Mouse (Mus musculus): ENCODE measurements around the gene Sugp2.

The Sugp2 gene

DNA sequence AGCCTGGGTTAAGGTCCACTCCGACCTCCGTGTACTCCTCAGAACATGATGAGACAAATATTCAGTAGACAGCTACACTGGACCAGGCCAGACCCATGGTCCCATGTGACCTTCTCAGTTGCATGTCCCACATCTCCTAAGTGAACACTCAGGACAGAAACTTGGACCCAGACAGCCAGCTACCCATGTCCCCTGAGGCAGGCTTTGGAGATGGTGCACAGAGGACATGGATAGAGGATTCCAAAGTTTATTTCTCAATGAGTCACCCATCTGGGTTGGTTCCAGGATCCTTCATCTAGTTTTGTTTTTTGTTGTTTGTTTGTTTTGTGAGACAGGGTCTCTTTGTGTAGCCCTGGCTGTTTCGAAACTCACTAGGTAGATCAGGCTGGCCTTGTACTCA, 13.1 kb upstream of the Sugp2 start:
- DNase-seq (ENCODE audit: low read depth), result no peak

DNA sequence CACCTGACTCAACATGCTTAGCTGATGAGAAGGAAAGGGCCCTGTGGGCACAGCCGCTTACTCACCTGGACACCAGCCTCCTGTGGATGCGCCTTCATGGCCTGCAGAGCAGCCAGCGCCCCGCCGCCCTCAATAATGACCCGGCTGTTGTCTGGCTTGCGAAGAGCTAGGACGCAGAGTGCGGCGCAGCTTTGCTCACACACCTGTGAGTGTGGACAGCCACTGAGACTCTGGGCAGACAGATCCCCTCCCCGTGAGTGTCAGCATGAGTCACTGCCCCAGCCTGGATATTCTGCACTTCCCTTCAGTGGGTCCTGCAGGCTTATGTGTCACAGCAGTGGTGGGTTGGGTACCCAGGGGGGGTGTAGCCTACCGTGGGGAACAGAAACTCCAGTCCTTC, 12.0 kb upstream of the Sugp2 start:
- DNase-seq (ENCODE audit: low read depth), result no peak

DNA sequence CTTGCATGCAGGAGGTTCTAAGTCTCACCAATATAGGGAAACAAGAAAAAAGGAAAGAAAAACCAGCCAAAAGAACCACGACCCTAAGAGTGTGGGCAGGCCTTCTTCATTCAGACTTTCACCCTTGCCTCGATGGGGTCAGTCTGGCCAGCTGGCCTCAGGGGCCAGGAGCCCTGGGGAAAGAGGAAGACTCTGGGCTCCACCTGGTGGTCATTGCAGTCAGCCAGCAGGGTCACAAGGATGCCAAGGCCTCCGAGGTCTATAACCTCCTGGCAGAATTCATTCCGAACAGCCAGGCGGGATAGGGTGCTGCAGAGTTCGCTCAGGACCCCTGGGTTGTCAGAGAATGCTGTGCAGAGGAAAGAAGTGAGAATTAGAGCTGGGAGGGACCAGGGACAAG, 10.7 kb upstream of the Sugp2 start:
- peak; percentile 26 for DNase-seq (ENCODE audit: low read depth)

DNA sequence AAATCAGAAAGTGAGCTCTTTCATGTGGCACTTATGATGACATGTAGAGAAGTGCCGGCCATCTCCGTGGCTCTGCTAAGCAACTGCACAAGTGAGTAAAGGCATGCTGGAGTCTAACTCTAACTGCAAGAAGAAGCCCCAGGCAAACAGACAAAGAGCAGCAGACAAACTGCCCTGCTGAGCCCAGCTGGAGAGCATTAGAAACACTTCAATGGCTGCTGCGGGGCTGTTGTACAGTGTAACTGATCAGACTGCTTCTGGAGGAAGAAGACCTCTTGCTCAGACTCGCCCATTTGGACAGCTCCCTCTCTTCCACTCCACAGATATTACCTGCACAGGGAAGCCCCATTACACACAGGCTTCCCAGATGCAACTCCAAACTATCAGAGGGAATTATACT, 6.0 kb upstream of the Sugp2 start:
- DNase-seq (ENCODE audit: low read depth), result no peak

DNA sequence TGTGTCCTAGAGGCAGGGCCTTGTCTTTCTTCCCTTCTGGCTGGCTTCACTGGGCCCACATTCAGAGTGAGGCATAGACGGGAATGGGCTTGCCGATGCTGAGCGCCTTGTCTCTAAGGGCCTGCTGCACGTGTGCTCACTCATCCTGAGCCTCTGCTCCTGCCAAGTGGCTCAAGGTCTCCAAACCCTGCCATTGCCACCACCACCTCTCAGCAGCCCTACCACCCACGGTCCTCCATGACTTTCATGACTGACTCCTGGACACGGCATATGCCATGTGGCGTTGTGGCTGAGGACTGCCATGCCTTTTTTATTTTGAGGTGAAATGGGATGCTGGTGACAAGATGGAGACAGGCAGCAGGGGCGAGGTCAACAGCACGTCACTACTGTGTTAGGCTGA, 3.2 kb upstream of the Sugp2 start:
- DNase-seq (ENCODE audit: low read depth), result no peak

DNA sequence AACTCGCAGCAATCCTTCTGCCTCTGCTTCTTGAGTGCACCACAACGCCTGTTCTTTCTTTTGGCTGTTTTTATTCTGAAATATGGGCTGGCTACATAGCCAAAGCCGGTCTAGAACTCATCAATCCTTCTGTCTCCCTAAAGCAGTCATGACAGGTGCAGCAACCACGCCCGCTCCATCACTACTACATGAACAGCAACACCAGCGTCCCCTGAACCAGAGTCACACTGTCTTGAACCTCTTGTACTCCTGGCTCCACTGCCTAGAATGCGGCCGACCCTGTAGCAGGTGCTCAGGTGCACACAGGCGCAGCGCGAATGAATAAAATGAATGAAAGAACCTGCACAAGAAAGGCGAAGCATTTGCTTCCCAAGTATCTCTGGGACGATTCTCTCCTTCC, 420 bp upstream of the Sugp2 start:
- DNase-seq (ENCODE audit: low read depth), result no peak

DNA sequence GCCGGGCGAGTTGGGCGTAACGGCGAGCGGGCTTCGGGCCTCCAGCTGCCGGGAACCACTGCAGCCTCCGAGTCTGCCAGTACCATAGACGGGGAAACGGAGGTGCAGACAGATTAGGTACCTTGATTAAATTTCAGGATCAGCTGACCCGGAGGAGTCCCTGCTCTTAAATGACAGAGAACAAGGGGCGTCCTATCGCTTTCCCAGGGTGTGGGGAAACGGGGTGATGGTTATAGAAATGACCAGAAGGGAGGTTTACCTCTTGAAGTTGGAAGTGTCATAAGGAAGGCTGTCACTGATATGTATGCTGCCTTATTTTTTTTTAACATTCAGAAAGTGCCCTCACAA, 729 bp downstream of the Sugp2 start:
- DNase-seq (ENCODE audit: low read depth), result no peak

DNA sequence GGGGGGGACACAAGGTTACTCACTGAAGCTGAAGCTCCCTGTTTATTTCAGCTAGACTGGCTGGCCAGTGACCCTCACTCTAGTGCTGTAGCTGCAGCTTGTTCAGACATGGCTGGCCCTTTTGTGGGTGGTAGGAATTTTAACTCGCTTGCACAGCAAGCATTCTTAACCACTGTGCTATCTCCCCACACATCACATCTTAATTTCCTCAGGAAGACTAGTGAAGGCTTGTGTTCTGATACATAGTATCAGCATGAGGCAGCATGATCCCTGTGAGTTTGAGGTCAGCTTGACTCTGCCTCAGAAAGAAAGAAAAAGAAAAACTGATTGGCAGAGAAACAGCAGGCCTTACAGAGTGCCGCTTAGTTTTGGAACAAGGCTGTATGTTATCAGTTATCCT, 3.8 kb downstream of the Sugp2 start:
- DNase-seq (ENCODE audit: low read depth), result peak; percentile 96

DNA sequence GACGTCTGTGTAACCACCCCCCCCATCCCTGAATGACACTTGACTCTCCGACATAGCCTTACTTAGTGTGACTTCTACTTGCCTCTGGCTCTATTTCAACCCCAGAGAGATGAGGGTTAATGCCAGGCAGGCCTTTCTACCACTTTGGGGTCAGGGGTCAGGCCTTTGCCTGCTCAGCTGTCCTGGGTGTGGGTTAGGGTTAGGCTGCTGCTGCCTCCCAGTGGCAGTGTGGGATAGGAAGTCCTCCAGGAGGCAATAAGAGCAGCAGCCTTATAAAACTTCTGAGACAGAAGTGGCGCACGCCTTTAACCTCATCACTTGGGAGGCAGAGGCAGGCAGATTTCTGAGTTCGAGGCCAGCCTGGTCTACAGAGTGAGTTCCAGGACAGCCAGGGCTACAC, 6.6 kb downstream of the Sugp2 start:
- peak; percentile 43 for DNase-seq (ENCODE audit: low read depth)

DNA sequence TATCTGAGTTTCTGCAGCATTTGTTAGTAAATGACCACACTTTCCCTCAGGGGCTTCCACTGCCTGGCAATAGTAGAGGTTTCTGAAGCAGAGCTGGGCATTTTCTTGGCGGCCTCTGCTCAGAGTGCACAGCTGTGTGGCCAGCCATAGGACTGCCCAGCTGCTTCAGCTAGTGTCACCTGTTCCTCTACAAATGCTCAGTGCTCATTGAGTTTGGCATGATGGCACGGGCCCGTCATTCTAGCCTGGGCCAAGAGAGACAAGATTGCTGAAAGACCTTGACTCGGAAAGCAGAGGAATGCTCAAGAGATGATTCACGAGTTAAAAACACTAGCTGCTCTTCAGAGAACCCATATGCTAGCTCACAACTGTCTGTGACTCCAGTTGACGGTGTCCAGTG, 12.6 kb downstream of the Sugp2 start:
- no peak for DNase-seq (ENCODE audit: low read depth)

DNA sequence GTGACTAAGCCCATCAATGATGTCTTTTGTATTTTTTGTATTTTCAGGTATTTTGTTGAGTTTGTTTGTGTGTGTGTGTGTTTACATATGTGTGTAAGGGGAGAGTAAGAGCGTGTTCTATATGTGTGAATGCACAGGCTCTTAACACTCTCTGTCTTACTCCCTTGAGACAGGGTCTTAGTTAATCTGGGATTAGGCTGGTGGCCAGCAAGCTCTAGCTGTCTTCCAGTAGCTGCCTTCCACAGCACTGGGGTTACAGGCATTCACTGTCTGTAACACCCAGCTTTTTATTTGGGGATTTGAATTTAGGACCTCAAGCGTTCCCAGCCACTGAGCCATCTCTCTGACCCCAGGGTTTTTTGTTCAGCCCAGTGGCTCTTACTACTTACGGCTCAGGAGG, 13.8 kb downstream of the Sugp2 start:
- DNase-seq (ENCODE audit: low read depth), result no peak

DNA sequence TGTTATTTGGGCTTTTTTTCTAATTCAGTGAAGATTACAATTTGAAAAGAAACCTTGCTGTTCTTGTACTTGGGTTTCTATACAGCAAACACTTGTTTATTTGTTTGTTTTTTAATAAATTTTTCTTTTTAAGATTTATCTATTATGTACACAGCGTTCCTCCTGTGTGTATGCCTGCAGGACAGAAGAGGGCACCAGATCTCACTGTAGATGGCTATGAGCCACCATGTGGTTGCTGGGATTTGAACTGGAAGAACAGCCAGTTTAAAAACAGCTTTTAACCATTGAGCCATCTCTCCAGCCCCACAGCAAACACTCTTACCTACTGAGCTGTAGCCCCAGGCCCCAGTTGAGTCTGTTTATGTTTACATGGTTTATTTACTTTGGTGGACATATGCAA, 20.6 kb downstream of the Sugp2 start:
- DNase-seq (ENCODE audit: low read depth), result peak; percentile 43

DNA sequence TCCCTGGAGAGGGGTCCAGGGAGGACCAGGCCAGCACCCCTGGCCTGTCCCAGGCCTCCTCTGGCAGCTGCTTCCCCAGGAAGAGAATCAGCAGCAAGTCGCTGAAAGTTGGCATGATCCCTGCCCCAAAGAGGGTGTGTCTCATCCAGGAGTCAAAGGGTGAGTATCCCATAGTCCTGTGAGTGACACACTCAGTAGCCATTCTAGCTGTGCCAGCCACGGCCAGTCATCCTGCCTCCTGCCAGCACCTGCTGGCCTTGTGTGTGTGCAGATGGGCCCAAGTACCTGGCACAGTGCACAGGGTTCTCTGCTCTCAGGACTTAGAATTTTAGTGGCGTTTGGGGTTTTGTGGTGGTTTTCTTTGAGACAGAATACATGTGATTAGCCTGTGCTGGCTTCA, 23.4 kb downstream of the Sugp2 start:
- no peak for DNase-seq (ENCODE audit: low read depth)

DNA sequence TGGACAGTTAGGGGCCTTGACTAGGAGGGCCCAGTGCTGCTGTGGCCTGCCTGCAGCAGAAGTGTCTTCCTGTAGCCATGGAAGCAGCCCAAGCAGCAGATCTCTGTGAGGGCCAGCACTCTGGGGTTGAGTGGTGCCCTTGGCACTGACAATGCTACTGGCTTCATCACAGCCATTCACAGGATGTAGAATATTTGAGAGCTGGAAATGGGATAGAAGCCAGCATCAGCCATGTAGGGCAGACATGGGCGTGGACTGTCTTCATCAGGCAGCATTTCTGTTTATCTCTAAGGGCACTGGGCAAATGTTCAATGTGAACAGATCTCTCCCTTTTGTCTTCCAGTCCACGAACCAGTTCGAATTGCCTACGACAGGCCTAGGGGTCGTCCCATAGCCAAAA, 24.6 kb downstream of the Sugp2 start:
- no peak for DNase-seq (ENCODE audit: low read depth)

DNA sequence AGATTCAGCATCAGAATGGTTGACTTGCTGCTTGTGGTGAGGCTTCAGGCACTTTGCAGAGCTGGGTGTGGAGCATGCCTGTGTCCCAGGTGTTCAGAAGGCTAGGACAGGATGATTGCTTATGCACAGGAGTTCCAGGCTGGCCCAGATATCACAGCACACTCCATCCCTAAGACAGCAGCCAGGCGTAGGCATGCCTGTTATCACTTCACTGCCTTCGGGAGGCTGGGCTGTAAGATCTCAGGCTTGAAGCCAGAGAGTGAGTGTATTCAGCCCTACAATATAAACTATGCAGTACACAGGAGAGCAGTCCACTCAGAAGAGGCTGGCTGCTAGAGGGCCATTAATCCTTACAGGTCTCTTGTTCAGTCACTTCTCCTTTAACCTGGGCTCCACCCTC, 25.0 kb downstream of the Sugp2 start:
- DNase-seq (ENCODE audit: low read depth), result no peak

DNA sequence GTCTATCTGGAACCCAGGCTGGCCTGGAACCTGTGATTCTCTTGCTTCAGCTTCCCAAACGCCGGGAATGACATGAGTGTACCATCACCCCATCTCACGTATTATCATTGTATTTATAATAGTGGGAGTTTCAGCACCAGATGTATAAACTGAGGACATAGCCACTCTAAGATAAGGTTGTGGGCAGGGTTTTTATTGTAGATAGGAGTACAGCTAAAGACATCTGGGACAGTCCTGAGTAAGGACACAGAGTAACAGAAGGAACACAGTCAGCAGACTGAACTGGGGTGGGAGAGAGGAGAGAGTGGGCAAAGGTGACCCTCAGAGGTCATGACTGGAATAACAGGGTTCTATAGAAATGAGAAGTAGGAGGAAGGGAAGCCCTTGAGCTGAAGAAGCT, 33.6 kb downstream of the Sugp2 start:
- peak; percentile 23 for DNase-seq (ENCODE audit: low read depth)

DNA sequence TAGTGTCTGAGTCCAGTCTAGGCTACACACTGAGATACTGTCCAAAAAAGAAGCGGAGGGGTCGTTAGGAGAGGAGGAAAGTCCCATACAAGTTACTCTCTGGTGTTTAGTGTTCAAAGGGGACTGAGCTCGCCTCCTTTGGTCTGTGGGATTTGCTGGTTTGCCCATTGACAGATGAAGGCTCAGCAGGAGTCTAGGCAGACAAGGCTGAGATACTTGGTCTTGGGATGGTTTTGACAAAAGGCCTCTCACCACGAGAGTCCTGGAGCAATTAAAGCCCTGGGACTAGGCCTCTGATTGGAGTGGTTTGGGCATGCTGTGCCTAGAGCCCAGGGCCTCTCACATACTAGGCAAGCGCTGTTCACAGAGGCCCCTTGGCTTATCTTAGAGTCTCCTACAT, 34.3 kb downstream of the Sugp2 start:
- DNase-seq (ENCODE audit: low read depth), result no peak

DNA sequence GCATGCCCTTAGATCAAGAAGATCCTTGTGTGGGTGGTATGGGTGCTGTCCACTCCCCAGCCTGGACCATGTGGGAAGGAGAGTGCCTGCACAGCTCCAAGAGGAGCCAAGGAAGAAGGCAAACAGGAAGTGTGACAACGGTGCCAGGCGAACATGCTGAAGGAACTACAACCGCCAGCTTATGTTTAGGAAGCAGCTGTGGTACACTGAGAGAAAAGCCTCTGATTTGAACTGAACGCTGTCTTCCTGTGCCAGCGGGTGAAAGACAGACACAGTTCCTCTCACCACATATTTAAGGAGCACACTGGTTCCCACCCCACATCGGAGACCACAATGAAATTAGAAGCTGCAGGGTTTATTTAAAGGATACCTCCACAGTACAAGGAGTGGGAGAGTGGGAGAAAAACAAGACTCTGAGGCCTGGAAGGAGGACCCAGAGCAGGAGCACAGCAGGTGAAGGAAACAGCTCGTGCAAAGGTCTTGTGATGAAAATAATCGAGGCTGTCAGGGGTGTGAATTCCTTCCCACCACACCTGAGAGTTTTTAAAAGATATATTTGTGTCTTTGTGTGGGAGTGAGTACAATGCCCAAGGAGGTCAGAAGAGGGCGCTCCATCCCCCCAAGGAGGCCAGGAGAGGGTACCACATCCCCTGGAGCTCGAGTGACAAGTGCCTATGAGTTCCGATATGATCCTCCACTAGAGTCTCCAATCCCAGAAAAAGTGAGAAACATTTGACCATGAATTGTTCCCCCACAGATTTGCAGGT, 35.0 kb downstream of the Sugp2 start:
- peak; percentile 72 for DNase-seq (ENCODE audit: low read depth)

DNA sequence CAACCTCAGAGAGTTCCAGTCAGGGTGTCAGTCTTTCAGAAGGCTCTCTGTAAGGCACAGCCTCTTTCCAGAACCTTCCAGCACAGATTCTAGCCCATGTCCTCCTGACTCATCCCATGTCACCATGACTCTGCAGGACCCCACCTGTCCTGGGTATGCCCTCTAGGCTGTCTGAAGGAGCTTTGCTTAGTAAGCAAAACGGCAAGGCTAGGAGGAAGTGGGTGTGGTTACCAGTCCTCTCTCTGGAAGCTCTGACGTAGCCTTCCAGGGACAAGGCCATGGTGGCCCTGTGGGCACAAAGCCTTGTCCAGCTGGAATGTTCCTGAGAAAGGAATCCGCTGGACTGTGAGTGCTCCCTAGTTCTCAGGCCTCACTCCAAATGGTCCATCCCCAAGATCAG, 38.9 kb downstream of the Sugp2 start:
- peak; percentile 78 for DNase-seq (ENCODE audit: low read depth)

DNA sequence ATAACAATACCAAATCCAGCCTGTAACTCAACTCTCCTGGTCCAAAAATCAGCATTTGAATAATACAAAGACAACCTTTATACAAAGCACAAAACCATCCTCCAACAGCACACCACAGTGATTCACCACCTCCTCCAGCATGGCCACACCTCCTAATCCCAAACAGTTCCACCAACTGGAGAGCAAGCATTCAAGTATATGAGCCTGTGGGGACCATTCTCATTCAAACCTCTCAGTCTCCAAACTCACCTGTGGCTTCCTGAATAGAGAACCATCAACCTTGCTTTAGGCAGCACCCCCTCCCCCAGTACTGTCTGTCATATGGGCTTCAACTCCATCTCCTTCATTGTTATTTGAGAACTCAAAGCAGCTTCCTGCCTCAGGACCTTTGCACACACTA, 40.3 kb downstream of the Sugp2 start:
- DNase-seq (ENCODE audit: low read depth), result no peak

DNA sequence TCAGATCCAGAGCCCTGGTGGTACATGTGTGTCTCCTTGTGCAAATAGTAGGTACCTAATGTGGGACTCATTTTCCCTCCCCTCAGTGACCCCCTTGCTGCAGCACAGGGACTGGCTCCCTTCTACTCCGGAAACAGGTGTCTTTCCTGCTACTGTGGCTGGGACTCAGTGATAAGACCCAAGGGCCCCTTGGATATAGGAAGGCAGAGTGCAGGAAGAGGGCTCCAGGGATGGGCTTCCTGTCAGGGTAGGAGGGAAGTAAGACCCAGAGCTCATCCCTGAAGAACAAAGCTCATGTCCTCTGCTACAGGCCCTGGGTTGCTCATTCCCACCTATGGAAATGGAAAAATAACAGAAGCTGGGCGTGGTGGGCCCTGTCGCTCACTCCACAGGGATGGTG, 42.5 kb downstream of the Sugp2 start:
- peak; percentile 87 for DNase-seq (ENCODE audit: low read depth)

DNA sequence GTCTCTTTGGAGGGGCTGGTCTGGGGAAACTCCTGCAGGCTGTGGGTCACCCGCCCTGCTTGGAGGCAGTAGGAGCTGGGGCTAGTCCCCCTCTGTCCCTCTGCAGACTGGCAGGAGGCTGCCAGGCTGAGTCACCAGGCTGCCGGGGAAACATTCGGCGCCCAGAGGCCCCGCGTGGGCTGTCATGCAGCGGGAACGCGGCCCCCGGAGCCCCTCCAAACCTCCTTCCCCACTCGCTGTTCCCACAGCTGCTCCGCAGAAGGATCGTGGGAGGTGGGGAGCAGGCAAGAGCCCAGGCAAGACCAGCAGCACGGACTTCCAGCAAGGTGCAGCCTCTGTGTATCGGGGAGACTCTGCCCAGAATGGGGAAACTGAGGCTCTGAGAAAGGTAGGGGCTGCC, 44.1 kb downstream of the Sugp2 start:
- DNase-seq (ENCODE audit: low read depth), result peak; percentile 24

DNA sequence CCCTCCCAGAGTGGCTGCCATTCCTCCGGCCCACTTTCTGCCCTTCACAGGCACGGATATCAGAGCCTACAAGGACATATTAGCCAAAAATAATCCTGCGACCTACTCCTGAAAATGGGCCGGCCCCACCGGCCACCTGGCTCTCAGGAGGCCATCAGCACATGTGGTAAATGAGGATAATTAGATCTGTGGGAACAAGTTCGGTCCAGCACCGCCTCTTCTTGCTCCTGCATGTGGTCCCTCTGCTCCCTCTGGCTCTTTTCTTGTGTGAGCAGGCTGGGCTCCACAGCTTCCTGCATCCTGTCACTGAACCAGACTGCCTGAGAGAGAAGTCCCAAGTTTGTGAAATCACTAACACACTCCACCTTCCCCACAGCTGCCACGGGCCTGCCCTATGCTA, 45.2 kb downstream of the Sugp2 start:
- no peak for DNase-seq (ENCODE audit: low read depth)

DNA sequence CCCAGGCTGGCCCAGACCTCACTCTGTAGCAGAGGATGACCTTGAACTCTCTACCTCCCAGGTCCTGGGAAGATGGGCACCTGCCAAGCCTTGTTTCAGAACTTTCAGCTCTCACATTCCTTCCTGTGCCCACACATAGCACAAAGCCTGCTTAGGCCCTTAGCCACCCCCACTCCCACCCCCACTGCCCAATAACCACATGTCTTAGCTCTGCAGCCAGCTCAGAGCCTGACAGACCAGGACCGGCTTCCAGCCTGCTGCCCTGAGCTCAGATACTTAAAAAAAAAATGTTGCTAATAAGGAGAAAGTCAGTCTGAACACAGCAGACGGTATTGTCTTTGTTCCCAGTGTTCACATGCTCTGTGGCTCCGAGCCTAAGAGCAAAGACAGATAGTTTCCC, 47.0 kb downstream of the Sugp2 start:
- DNase-seq (ENCODE audit: low read depth), result no peak
